Mouse (Mus musculus) cortical plate, adult 2 months (tissue): ENCODE measurements around the gene Foxp1.

Source experiments
- CTCF ChIP-seq: fragments of 200-500 bp; IDR thresholded peaks from 2 replicates; pipeline ENCODE4 v1.5.1; 2011; ENCODE audit warnings: mild to moderate bottlenecking, control low read depth, low read length; ENCODE audit not compliant: insufficient read depth; ENCODE audit errors: extremely low read depth
- POLR2A ChIP-seq: fragments of 200-500 bp; IDR thresholded peaks from 2 replicates; pipeline ENCODE4 v1.6.1; 2011; ENCODE audit warnings: mild to moderate bottlenecking, low read length, control low read depth; ENCODE audit not compliant: insufficient read depth; ENCODE audit errors: extremely low read depth

- TF ChIP-seq CTCF (no peak), POLR2A (no peak)
Measured at GRCm38 (mm10) chr6:99284019-99284418, 238.5 kb downstream of the Foxp1 start.
